Mouse (Mus musculus): ENCODE measurements around the gene Itpkb. TPM values are rescaled to one million over a fixed set of nuclear protein-coding genes. Genes with fewer than 3 reads are reported as not detected.
A peak's percentile ranks its signal among the peaks of the same experiment; 100 is the strongest.
"Not testable (repeated sequence)": the region's sequence is repeated elsewhere in the genome, so short reads cannot be mapped to it uniquely, and the experiment has no call there.

Itpkb gene
- polyA plus RNA-seq, 1 experiment from 2014 or later = 8.4 TPM

- Histone ChIP-seq H3K9ac (replicated peaks; ENCODE audit: low read depth) (no peak overlapping the region), H3K27me3 (replicated peaks; ENCODE audit: insufficient read depth, low read length) (no peaks in the 10 kb centered on the region), H3K4me2 (replicated peaks; ENCODE audit: low read depth, low read length) (no peak overlapping the region), H3K27ac (ENCODE audit: low read length) (no peak overlapping the region), H3K4me1 (ENCODE audit: insufficient read depth, low read depth, low read length) (peaks cover 28% of the 10 kb centered on the region), H3K9me3 (ENCODE audit: low read length) (no peaks in the 10 kb centered on the region), H3K4me3 (ENCODE audit: low read depth, low read length) (no peak overlapping the region), H3K36me3 (ENCODE audit: insufficient read depth, low read length) (no peaks in the 10 kb centered on the region)
- no peak for DNase-seq (ENCODE audit: low spot score)
- no peak for ATAC-seq
- no peak for TF ChIP-seq EP300 (IDR thresholded peaks at IDR 0.05)
- TF ChIP-seq CTCF (IDR thresholded peaks at IDR 0.05) = no peak
- WGBS = 64% methylated on average over 10 of the region's 10 CpGs
Observed at GRCm38 (mm10) chr1:180370858-180371652, 40.8 kb downstream of the Itpkb start.

- not testable (repeated sequence) for DNase-seq (ENCODE audit: low spot score); H3K27ac ChIP-seq (ENCODE audit: low read length); H3K36me3 ChIP-seq (ENCODE audit: insufficient read depth, low read length); H3K9ac ChIP-seq (replicated peaks; ENCODE audit: low read depth); H3K4me3 ChIP-seq (ENCODE audit: low read depth, low read length); H3K27me3 ChIP-seq (replicated peaks; ENCODE audit: insufficient read depth, low read length); H3K9me3 ChIP-seq (ENCODE audit: low read length); H3K4me2 ChIP-seq (replicated peaks; ENCODE audit: low read depth, low read length)
- 67% methylated on average over 5 of the region's 5 CpGs for WGBS
- peak; percentile 62 for ATAC-seq
- peaks cover 27% of the 10 kb centered on the region for H3K4me1 ChIP-seq (ENCODE audit: insufficient read depth, low read depth, low read length)
- TF ChIP-seq EP300 (IDR thresholded peaks at IDR 0.05) = peak; percentile 53
Observed at GRCm38 (mm10) chr1:180372258-180372657, 42.0 kb downstream of the Itpkb start.

GRCm38 (mm10) chr1:180376598-180376997 lies 46.3 kb downstream of the Itpkb start:
- ATAC-seq = no peak
- Histone ChIP-seq H3K27ac (ENCODE audit: low read length) (no peak overlapping the region; the same call in 1 of the 2 replicates), H3K4me1 (ENCODE audit: insufficient read depth, low read depth, low read length) (peaks cover 12% of the 10 kb centered on the region), H3K4me3 (ENCODE audit: low read depth, low read length) (no peak overlapping the region), H3K27me3 (replicated peaks; ENCODE audit: insufficient read depth, low read length) (no peaks in the 10 kb centered on the region), H3K4me2 (replicated peaks; ENCODE audit: low read depth, low read length) (no peak overlapping the region), H3K36me3 (ENCODE audit: insufficient read depth, low read length) (no peaks in the 10 kb centered on the region), H3K9ac (replicated peaks; ENCODE audit: low read depth) (no peak overlapping the region), H3K9me3 (ENCODE audit: low read length) (no peaks in the 10 kb centered on the region)
- 46% methylated on average over 7 of the region's 7 CpGs for WGBS
- no peak for TF ChIP-seq CTCF (IDR thresholded peaks at IDR 0.05)
- TF ChIP-seq EP300 (IDR thresholded peaks at IDR 0.05) = no peak
- no peak for DNase-seq (ENCODE audit: low spot score)

- Histone ChIP-seq H3K27me3 (replicated peaks; ENCODE audit: insufficient read depth, low read length) (no peaks in the 10 kb centered on the region), H3K4me2 (replicated peaks; ENCODE audit: low read depth, low read length) (no peak overlapping the region), H3K4me1 (ENCODE audit: insufficient read depth, low read depth, low read length) (peaks cover 7% of the 10 kb centered on the region), H3K27ac (ENCODE audit: low read length) (no peak overlapping the region), H3K9me3 (ENCODE audit: low read length) (no peaks in the 10 kb centered on the region), H3K9ac (replicated peaks; ENCODE audit: low read depth) (no peak overlapping the region), H3K36me3 (ENCODE audit: insufficient read depth, low read length) (no peaks in the 10 kb centered on the region), H3K4me3 (ENCODE audit: low read depth, low read length) (no peak overlapping the region)
- ATAC-seq (no peak), DNase-seq (ENCODE audit: low spot score) (no peak)
- TF ChIP-seq EP300 (IDR thresholded peaks at IDR 0.05) = no peak
- no peak for TF ChIP-seq CTCF (IDR thresholded peaks at IDR 0.05)
- 85% methylated on average over 3 of the region's 3 CpGs for WGBS
Observed at GRCm38 (mm10) chr1:180379559-180379958, 49.3 kb downstream of the Itpkb start.

- DNase-seq (ENCODE audit: low spot score) = no peak
- Histone ChIP-seq H3K4me1 (ENCODE audit: insufficient read depth, low read depth, low read length) (peaks cover 3% of the 10 kb centered on the region; the same call in 1 of the 2 replicates), H3K4me2 (replicated peaks; ENCODE audit: low read depth, low read length) (no peak overlapping the region), H3K36me3 (ENCODE audit: insufficient read depth, low read length) (no peaks in the 10 kb centered on the region), H3K9me3 (ENCODE audit: low read length) (no peaks in the 10 kb centered on the region), H3K9ac (replicated peaks; ENCODE audit: low read depth) (no peak overlapping the region), H3K27ac (ENCODE audit: low read length) (0 out of 2 replicates have a peak overlapping the region, but pooled peaks have one; percentile 14), H3K27me3 (replicated peaks; ENCODE audit: insufficient read depth, low read length) (no peaks in the 10 kb centered on the region), H3K4me3 (ENCODE audit: low read depth, low read length) (no peak overlapping the region)
- TF ChIP-seq CTCF (IDR thresholded peaks at IDR 0.05) (no peak), EP300 (IDR thresholded peaks at IDR 0.05) (no peak)
- no peak for ATAC-seq
- WGBS = 36% methylated on average over 8 of the region's 8 CpGs
Observed at GRCm38 (mm10) chr1:180382358-180382757, 52.1 kb downstream of the Itpkb start.

- ATAC-seq (no peak), DNase-seq (ENCODE audit: low spot score) (no peak)
- H3K27ac ChIP-seq (ENCODE audit: low read length) = peak overlapping the region; percentile 95
- H3K9me3 ChIP-seq (ENCODE audit: low read length) = no peaks in the 10 kb centered on the region
- H3K4me1 ChIP-seq (ENCODE audit: insufficient read depth, low read depth, low read length) = peaks cover 13% of the 10 kb centered on the region; the same call in 1 of the 2 replicates
- H3K9ac ChIP-seq (replicated peaks; ENCODE audit: low read depth) = no peak overlapping the region
- H3K4me3 ChIP-seq (ENCODE audit: low read depth, low read length) = no peak overlapping the region
- H3K27me3 ChIP-seq (replicated peaks; ENCODE audit: insufficient read depth, low read length) = no peaks in the 10 kb centered on the region
- 93% methylated on average over 8 of the region's 8 CpGs for WGBS
- no peaks in the 10 kb centered on the region for H3K36me3 ChIP-seq (ENCODE audit: insufficient read depth, low read length)
- H3K4me2 ChIP-seq (replicated peaks; ENCODE audit: low read depth, low read length) = no peak overlapping the region
- no peak for TF ChIP-seq CTCF (IDR thresholded peaks at IDR 0.05)
- no peak for TF ChIP-seq EP300 (IDR thresholded peaks at IDR 0.05)
Observed at GRCm38 (mm10) chr1:180383884-180384283, 53.6 kb downstream of the Itpkb start.

Measured in lung, postnatal 0 days (tissue).